Mouse (Mus musculus) cerebellum, adult (tissue): Measurements from ENCODE around the gene Nabp2.
A peak's percentile ranks its signal among the peaks of the same experiment; 100 is the strongest.

Experiments
- ATAC-seq: cut with Nextera tagmentation; 2 replicates; pipeline ENCODE4 v1.9.2; 2017; ENCODE audit warnings: mild to moderate bottlenecking, moderate library complexity, mixed read lengths; ENCODE audit not compliant: insufficient number of reproducible peaks, low FRiP score, low TSS enrichment

Gene Nabp2

DNA sequence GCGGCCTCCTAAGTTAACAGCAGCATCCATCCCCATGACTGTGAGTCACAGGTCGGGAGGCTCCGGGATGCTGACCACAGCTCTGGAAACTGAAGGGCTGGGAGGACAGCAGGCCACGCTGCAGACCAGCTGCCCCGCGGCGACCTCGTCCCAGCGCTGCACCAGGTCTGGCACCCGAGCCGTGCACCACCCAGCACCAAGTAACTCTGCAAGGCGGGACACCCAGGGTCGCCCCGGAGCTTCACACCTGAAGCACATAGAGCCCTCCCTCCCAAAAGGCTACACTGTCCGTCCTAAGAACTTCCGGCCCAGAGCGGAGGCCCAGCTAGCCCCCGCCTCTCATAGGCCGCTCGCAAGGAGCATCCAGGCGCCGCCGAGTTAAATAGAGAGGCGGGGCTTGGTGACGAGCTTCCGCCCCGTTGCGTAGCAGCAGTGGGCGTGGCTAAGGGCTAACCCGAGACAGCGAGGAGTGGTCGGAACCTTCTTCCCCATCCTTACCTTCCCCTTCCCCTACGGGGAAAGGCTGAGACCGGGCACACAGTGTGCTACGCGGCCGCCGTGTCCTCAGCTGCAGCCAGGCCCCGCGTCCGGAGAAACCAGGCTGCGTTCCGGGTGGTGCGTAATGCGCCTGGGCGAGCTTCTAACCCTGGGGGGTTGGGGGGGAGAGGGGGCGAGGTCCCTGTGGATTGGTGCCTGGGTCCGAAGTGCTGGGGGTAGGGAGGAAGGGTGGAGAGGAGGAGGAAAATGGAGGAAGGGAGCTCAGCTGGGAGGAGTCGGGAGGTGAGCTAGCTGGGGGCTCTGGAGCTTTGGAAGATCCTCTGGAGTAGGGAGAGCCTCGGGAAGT, at the start of gene Nabp2, which contains the start of gene Rnf41:
Nabp2 (minus strand) TSS at position 282 of the 844 bp plus-strand sequence.
Rnf41 (plus strand) TSS at position 447 of the 844 bp plus-strand sequence.
- peak; percentile 76 for ATAC-seq

GRCm38 (mm10) chr10:128460270-128460630, 49.0 kb upstream of the Nabp2 start:
- ATAC-seq = no peak

GRCm38 (mm10) chr10:128459409-128460269, 48.3 kb upstream of the Nabp2 start:
- ATAC-seq = 0 out of 2 replicates have a peak, but pooled peaks have one; percentile 8

GRCm38 (mm10) chr10:128458719-128459408, 47.6 kb upstream of the Nabp2 start, which contains the start of gene Smarcc2:
TSS of gene Smarcc2 (plus strand) at chr10:128459248.
- peak; percentile 63 for ATAC-seq

DNA sequence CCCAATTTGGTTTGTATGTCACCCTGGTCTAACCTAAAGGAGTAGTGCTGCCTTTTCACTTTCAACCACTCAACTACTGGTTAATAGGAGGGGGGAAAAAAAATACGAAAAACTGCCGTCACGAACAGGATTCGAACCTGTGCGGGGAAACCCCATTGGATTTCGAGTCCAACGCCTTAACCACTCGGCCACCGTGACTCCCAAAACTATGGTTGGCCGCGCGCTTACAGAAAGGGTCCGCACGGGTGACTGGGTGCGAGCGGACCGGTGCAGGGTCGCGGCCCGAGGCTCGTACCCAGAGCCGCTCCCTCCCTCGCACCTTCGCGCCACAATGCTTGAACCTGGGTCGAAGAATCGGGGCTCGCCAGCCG, 47.0 kb upstream of the Nabp2 start:
- ATAC-seq = peak; percentile 60; the same call in 1 of the 2 replicates

DNA sequence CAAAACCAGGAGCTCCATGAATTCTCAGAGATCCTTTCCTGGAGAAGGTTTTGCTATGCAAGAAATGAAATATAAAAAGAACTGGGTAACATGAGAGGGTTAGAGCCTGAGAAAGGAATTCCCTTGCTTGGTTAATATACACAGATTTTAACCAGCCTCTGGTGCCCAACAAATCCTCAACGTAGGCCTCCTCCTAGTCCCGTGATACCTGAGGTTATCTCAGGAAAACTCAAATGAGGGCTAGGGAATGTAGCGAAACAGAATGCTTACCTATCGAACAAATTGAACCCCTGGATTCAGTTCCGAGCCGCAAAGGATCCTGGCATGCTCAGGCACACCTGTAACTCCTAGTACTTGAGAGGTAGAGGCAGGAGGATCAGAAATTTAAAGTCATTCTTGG, 46.4 kb upstream of the Nabp2 start:
- no peak for ATAC-seq

DNA sequence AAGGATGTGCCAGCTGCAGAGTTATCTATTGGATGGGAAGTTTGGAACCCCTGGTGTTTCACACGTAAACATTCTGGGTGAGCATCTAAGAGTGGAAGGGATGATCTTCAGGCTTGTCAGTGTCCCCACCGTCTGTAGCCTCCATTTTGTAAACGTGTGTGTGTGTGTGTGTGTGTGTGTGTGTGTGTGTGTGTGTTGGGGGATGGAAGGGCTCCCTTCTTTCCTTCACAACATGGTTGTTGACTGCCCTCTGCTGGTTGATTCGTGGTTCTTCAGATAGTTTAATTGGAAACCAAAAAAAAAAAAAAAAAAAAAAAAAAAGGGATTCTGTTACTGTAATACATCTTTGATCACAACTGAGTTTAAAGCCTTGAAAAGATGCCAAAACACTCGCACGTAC, 44.0 kb upstream of the Nabp2 start:
- no peak for ATAC-seq

- ATAC-seq = no peak
Measured at GRCm38 (mm10) chr10:128454471-128454870, 43.2 kb upstream of the Nabp2 start.

- no peak for ATAC-seq
Measured at GRCm38 (mm10) chr10:128451014-128451413, 39.7 kb upstream of the Nabp2 start.

- no peak for ATAC-seq
Measured at GRCm38 (mm10) chr10:128445407-128445806, 34.1 kb upstream of the Nabp2 start.

GRCm38 (mm10) chr10:128444354-128444753, 33.1 kb upstream of the Nabp2 start:
- ATAC-seq = no peak

DNA sequence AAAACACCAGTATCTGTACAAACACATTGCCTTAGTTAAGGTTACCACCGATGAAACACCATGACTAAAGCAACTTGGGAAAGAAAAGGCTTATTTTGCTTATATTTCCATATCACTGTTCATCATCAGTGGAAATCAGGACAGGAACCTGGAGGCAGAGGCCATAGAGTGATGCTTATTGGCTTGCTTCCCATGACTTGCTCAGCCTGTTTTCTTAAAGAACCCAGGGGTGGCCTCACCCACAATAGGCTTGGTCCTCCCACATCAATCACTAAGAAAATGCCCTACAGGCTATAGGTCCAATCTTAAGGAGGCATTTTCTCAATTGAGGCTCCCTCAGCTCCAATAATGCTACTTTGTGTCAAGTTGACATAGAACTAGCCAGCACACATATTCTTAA, 31.4 kb upstream of the Nabp2 start:
- no peak for ATAC-seq

DNA sequence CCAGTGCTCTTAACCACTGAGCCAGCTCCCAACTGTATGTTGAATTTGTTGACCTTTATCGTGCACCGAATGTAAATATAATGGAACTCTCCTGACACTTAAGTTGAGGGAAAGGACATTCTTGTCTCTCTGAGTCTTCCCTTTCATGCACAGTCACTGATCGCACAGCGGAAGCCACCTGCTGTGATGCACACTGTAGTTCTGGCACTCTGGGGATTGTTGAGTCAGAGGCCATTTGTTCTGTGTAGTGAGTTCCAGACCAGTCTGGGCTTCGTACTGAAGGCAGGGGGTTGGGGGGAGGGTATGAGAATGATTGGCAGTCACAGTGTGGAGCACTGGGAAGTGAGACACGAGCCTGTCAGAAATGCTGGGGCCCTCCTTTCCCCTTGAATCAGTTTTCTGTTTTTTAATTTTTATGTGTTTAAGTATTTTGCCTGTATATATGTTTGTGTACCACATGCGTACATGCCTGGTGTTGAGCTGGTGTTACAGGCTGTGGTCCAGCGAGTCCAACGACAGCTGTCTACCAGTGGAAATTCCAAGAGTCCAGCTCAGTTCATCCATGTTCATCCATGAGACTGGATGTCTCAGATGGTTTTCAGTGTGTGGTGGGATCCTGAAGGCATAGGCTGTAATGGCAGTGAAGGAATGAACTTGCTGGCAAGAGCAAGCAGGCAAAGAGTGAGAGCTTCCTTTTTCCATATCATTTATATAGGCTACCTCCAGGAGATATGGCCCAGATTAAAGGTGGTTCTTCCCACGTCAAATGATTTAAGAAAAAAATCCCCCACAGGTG, 30.2 kb upstream of the Nabp2 start:
- ATAC-seq = 0 out of 2 replicates have a peak, but pooled peaks have one; percentile 36

- ATAC-seq = no peak
Measured at GRCm38 (mm10) chr10:128440407-128440806, 29.1 kb upstream of the Nabp2 start.

- ATAC-seq = no peak
Measured at GRCm38 (mm10) chr10:128438675-128439279, 27.5 kb upstream of the Nabp2 start.

DNA sequence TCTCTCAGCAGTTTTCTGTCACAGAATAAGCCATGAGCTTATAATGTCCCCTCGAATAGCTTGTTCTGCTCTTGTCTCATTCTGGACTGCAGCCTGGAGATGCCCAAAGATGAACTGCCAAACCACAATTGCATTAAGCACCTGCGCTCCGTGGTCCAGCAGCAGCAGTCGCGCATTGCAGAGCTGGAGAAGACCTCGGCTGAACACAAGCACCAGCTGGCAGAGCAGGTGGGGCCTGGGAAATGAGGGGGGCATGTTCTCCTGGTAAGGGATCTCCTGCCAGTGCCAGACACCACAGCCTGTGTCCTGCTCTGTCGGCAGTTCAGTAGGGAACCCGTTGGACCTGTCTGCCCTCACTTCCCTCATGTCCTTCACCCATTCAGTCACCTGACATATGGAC, 25.1 kb upstream of the Nabp2 start:
- no peak; the same call in 1 of the 2 replicates for ATAC-seq

GRCm38 (mm10) chr10:128435873-128436272, 24.6 kb upstream of the Nabp2 start:
- no peak for ATAC-seq

DNA sequence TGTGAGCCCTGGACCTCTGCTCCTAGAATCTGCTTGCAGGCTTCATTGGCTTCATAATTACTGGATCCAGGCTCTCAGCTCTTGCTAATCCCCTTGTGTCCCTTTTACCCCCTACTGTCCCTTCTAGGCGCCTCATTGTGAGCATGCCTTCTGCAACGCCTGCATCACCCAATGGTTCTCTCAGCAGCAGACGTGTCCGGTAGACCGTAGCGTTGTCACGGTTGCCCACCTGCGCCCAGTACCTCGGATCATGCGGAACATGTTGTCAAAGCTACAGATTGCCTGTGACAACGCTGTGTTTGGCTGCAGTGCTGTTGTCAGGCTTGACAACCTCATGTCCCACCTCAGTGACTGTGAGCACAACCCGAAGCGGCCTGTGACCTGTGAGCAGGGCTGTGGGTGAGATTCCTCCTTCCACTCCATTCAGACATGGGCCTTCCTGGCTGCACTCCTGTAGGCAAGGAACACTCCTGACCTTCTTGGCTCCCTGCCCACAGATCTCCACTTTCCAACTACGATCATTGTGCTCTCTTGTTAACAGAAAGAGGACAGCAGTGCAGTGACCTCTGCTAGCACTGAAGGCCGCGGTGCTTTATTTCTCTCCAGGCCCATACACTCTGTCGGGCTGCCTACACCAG, 24.0 kb upstream of the Nabp2 start:
- ATAC-seq = no peak; the same call in 1 of the 2 replicates

GRCm38 (mm10) chr10:128434681-128435080, 23.4 kb upstream of the Nabp2 start:
- ATAC-seq = no peak
